Mouse (Mus musculus): Measurements from ENCODE around the gene Ripor1.

Gene Ripor1

GRCm38 (mm10) chr8:105606189-105607023, 1.4 kb downstream of the Ripor1 start:
- 2% methylated on average over 30 of the region's 30 CpGs for WGBS

- 8% methylated on average over 10 of the region's 10 CpGs for WGBS
Measured at GRCm38 (mm10) chr8:105607062-105607461, 2.0 kb downstream of the Ripor1 start.

DNA sequence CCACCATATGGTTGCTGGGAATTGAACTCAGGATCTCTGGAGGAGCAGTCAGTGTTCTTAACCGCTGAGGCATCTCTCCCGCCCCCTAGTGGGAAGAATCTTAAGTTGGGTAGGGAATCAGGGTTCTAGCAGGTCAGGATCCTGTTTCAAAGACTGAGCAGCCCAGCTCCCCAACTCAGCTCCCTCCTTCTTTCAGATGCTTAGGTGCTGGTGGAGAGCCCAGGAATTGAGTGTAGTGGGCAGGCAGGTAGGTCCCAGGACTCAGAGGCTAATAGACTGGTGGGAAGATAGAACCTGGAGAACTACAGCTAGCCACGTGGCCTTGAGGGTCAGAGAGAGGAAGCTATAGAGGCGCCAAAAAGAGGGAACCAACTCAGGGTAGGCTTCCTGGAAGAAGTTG, 2.6 kb downstream of the Ripor1 start:
- WGBS = 29% methylated on average over 4 of the region's 4 CpGs

DNA sequence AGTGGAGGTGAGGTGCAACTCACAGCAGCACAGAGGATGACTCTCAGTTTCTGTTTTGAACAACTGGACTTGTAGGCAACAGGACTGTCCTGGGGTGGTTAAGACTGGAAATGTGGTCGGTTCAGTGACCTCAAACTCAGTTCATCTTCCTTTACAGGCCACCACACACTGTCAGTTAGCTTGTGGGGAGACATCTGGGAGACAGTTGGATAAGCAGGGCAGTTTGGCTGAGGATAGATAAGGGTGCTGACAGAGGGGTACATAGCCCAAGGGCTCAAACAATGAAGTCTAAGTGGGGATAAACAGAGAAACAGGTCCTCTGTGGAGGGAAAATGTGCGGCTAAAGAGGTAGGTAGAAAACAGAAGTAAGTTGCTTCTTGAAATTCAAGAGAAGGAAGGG, 4.3 kb downstream of the Ripor1 start:
- WGBS = 62% methylated on average over 2 of the region's 2 CpGs

- WGBS = 49% methylated on average over 4 of the region's 4 CpGs
Measured at GRCm38 (mm10) chr8:105609771-105610170, 4.7 kb downstream of the Ripor1 start.

GRCm38 (mm10) chr8:105611836-105612235, 6.8 kb downstream of the Ripor1 start:
- 36% methylated on average over 9 of the region's 9 CpGs for WGBS

DNA sequence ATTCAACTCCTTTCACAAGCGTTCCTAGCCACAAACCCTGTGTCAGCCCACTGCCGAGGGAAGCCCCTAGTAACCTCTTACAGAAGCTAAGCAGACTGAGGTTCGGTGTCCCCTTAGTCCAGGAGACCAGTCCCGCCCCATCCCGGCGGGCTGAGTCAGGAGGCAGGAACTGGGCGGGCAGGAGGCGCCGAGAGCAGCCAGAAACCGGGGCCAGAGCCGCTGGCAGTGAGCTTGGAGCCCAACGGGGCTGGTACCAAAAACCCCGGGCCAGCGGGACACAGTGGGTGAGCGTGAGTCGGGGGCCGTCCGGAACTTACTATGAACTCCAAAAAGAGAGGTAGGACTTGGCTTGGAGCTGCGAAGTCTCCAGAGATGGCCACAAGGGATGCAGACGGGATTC, 8.0 kb downstream of the Ripor1 start:
- WGBS = 19% methylated on average over 20 of the region's 20 CpGs

DNA sequence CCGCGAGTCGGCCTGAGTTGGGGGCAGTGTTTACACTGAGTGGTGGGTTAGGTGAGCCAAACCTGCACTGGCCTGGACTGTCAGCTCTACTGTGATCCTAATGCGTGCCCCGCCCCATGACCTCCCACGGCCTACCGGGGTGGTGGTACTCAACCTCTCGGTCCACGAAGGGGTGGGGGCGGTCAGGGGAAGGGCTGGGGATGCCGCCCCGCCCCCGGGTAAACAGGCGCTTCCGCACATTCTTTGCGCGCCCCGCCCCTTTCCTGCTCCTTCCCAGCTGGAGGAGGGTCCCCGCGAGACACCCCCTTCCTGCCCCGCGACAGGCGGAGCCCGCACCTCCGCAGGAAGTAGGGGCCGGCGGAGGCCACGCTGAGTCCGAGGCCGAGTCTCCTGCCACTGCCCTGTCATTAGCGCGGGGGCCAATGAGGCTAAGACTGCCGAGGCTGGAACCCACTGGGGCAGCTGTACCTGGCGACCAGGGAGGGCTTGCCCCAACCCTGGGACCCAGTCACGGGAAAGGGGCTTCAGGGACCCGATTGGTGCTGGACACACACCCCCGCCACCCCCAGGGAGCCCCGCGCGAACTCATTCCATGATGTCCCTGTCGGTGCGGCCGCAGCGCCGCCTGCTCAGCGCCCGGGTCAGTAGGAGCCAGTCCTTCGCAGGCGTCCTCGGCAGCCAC, 8.9 kb downstream of the Ripor1 start:
- WGBS = 14% methylated on average over 50 of the region's 50 CpGs

DNA sequence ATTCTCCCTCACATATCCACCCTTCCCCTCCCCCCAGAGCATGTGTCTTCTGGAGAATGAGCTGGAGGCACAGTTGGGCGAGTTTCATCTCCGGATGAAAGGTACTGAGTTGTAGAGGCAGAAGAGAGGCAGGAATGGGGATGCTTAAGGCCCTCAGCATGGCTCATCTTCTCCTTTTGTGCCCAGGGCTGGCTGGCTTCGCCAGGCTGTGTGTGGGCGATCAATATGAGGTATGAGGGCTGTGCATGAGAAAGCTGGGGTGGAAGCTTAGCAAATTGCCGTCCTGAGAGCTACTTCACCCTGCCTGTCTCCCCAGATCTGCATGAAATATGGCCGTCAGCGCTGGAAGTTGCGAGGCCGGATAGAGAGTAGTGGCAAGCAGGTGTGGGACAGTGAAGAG, 10.9 kb downstream of the Ripor1 start:
- WGBS = 60% methylated on average over 9 of the region's 9 CpGs

DNA sequence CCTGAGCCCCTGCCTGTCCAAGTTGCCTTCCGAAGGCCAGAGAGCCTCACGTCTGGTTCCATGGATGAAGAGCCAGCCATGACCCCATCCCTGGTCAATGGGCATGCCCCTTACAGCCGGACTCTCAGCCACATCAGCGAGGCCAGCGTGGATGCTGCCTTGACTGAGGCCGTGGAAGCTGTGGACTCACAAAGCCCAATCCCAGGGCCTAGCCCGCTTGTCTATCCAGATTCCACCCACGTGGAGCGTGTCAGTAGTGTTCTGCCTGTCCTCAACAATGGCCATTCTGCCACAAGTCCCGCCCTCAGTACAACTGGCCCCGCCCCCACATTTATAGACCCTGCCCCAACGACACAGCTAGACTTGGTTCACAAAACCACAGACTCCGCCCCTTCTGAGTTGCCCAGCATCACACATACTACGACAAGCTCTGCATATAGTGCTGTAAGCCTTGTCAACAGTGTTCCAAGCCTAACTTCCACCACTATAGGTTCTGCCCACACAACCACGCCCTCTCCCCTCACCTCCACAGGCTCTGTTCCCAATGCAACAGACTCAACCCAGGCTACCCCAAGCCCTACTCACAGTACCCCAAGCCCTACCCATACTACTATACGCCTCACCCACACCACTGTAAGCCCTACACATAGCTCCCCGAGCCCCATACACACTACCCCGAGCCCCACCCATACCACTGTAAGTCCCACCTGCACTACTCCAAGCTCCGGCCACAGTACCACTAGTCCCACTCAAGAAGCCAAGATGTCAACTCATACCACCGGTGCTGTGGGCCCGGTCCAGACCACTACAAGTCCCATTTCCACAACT, 12.6 kb downstream of the Ripor1 start:
- WGBS = 82% methylated on average over 21 of the region's 21 CpGs

DNA sequence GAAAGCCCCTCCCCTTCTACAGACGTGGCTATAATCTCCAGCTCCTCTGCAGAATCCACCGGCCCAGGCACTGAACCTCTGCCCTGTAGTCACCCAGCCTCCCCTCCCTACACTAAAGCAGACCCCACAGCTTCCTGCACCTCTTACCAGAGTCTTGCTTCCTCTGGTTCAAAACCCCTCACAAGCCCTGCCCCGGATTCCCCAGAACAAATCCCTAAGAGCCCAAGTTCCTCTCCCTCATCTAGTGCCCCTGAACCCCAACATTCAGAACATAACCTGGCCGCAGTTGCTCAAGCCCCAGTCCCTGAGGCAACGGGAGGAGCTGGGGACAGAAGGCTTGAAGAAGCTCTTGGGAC, 13.2 kb downstream of the Ripor1 start:
- 88% methylated on average over 5 of the region's 5 CpGs for WGBS

GRCm38 (mm10) chr8:105618892-105619591, 14.0 kb downstream of the Ripor1 start:
- WGBS = 95% methylated on average over 19 of the region's 19 CpGs

GRCm38 (mm10) chr8:105620211-105620610, 15.2 kb downstream of the Ripor1 start:
- WGBS = 74% methylated on average over 19 of the region's 19 CpGs

- WGBS = 64% methylated on average over 21 of the region's 21 CpGs
Measured at GRCm38 (mm10) chr8:105620946-105621720, 16.1 kb downstream of the Ripor1 start.

- WGBS = 7% methylated on average over 4 of the region's 4 CpGs
Measured at GRCm38 (mm10) chr8:105621841-105622240, 16.8 kb downstream of the Ripor1 start.

- 4% methylated on average over 8 of the region's 8 CpGs for WGBS
Measured at GRCm38 (mm10) chr8:105622421-105622920, 17.4 kb downstream of the Ripor1 start.

DNA sequence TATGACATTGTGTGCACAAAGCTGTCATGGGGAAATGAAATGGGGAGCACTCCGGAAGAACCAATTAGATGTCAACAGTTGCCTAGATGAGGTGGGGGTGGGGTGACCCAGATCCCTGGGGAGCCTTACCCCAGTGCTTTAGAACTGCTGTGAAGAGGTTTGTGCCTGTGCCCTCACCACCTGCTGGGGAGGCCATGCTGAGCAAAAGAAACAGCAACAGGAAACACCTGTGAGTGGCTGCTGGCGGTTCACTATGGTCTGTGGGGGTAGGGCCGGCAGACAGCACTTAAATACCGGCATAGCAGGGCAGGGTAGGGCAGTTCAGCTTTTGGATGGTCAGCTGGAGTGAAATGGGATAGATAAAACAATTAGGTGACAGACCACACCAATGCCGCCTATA, 18.1 kb downstream of the Ripor1 start:
- 24% methylated on average over 5 of the region's 5 CpGs for WGBS

GRCm38 (mm10) chr8:105623679-105624245, 18.7 kb downstream of the Ripor1 start:
- 58% methylated on average over 7 of the region's 7 CpGs for whole genome bisulfite sequencing

DNA sequence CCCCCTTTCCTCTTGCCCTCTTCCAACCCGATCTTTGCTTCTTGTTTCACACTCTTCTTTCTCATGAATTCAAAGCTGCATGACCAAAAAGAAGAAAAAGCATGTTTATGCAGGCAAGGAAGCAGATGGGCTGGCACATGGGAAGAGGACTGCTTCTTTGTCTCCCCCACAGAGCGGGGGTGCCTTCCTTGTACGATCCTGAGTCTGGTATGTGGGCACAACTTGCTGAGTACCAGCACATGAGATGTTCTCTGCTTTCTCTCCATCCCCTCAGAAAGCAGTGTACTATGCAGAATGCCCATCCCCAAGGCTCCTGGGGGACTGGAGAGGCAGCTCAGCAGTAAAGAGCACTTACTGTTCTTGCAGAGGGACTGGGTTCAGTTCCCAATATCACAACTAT, 19.3 kb downstream of the Ripor1 start:
- 28% methylated on average over 3 of the region's 3 CpGs for WGBS

DNA sequence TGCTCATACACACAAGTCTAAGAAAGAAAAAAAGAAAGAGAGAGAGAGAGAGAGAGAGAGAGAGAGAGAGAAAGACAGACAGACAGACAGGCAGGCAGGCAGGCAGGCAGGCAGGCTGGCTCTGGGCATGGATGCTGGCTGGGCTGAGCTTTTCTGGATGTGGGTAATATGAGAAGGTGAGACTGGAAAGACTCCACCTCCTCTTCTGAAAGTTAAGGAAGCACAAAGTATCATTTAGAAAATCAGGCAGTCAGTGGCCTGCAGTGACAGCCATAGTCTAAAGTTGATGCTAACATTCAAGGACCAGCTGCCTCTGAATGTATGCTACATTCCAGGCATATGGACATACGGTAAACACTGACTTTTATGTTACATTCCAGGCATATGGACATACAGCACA, 19.8 kb downstream of the Ripor1 start:
- 44% methylated on average over 1 of the region's 1 CpGs for WGBS
